Mouse (Mus musculus): ENCODE data around the gene Tex33. TPM values are rescaled to one million over a fixed set of nuclear protein-coding genes. Genes with fewer than 3 reads are reported as not detected.
A peak's percentile ranks its signal among the peaks of the same experiment; 100 is the strongest.

The Tex33 gene
- polyA plus RNA-seq, 1 experiment from 2014 or later = not detected

- WGBS = 31% methylated on average over 11 of the region's 11 CpGs
- Histone ChIP-seq H3K4me3 (ENCODE audit: low read depth, low read length) (no peak overlapping the region), H3K36me3 (ENCODE audit: control insufficient read depth, insufficient read depth, low read length) (no peaks in the 10 kb centered on the region), H3K4me1 (replicated peaks; ENCODE audit: control insufficient read depth, insufficient read depth, low read length) (peaks cover 4% of the 10 kb centered on the region; the same call in 1 of the 2 replicates), H3K9me3 (ENCODE audit: control insufficient read depth, low read length) (no peaks in the 10 kb centered on the region), H3K27ac (ENCODE audit: low read depth, low read length) (no peak overlapping the region), H3K27me3 (ENCODE audit: control insufficient read depth, insufficient read depth, low read length) (no peaks in the 10 kb centered on the region), H3K9ac (ENCODE audit: low read length) (no peak overlapping the region), H3K4me2 (ENCODE audit: low read depth, low read length, severe bottlenecking) (no peak overlapping the region)
- no peak for ATAC-seq (replicated peaks; ENCODE audit: low FRiP score)
- no peak for DNase-seq (ENCODE audit: low spot score)
Observed at GRCm38 (mm10) chr15:78424507-78424906, 28.8 kb upstream of the Tex33 start.

GRCm38 (mm10) chr15:78422046-78422956 lies 26.6 kb upstream of the Tex33 start:
- H3K36me3 ChIP-seq (ENCODE audit: control insufficient read depth, insufficient read depth, low read length) = no peaks in the 10 kb centered on the region
- WGBS = 15% methylated on average over 16 of the region's 16 CpGs
- H3K27ac ChIP-seq (ENCODE audit: low read depth, low read length) = no peak overlapping the region
- H3K27me3 ChIP-seq (ENCODE audit: control insufficient read depth, insufficient read depth, low read length) = no peaks in the 10 kb centered on the region
- DNase-seq (ENCODE audit: low spot score) (peak; percentile 93), ATAC-seq (replicated peaks; ENCODE audit: low FRiP score) (peak; percentile 56; the same call in 1 of the 2 replicates)
- H3K9ac ChIP-seq (ENCODE audit: low read length) = no peak overlapping the region
- no peak overlapping the region for H3K4me2 ChIP-seq (ENCODE audit: low read depth, low read length, severe bottlenecking)
- no peaks in the 10 kb centered on the region for H3K9me3 ChIP-seq (ENCODE audit: control insufficient read depth, low read length)
- H3K4me3 ChIP-seq (ENCODE audit: low read depth, low read length) = no peak overlapping the region
- peaks cover 2% of the 10 kb centered on the region; the same call in 1 of the 2 replicates for H3K4me1 ChIP-seq (replicated peaks; ENCODE audit: control insufficient read depth, insufficient read depth, low read length)

GRCm38 (mm10) chr15:78420395-78420794 lies 24.7 kb upstream of the Tex33 start:
- Histone ChIP-seq H3K9me3 (ENCODE audit: control insufficient read depth, low read length) (no peaks in the 10 kb centered on the region), H3K27me3 (ENCODE audit: control insufficient read depth, insufficient read depth, low read length) (no peaks in the 10 kb centered on the region), H3K36me3 (ENCODE audit: control insufficient read depth, insufficient read depth, low read length) (no peaks in the 10 kb centered on the region), H3K4me3 (ENCODE audit: low read depth, low read length) (no peak overlapping the region), H3K9ac (ENCODE audit: low read length) (no peak overlapping the region), H3K4me1 (replicated peaks; ENCODE audit: control insufficient read depth, insufficient read depth, low read length) (peaks cover 2% of the 10 kb centered on the region; the same call in 1 of the 2 replicates), H3K4me2 (ENCODE audit: low read depth, low read length, severe bottlenecking) (no peak overlapping the region), H3K27ac (ENCODE audit: low read depth, low read length) (no peak overlapping the region)
- ATAC-seq (replicated peaks; ENCODE audit: low FRiP score) (no peak), DNase-seq (ENCODE audit: low spot score) (no peak)
- whole genome bisulfite sequencing = 84% methylated on average over 13 of the region's 13 CpGs

GRCm38 (mm10) chr15:78416937-78417336 lies 21.2 kb upstream of the Tex33 start:
- H3K4me3 ChIP-seq (ENCODE audit: low read depth, low read length) = no peak overlapping the region
- WGBS = 22% methylated on average over 4 of the region's 4 CpGs
- H3K27me3 ChIP-seq (ENCODE audit: control insufficient read depth, insufficient read depth, low read length) = no peaks in the 10 kb centered on the region
- H3K4me1 ChIP-seq (replicated peaks; ENCODE audit: control insufficient read depth, insufficient read depth, low read length) = no peaks in the 10 kb centered on the region
- DNase-seq (ENCODE audit: low spot score) = no peak
- 0 out of 2 replicates have a peak overlapping the region, but pooled peaks have one; percentile 8 for H3K9ac ChIP-seq (ENCODE audit: low read length)
- H3K27ac ChIP-seq (ENCODE audit: low read depth, low read length) = no peak overlapping the region
- no peaks in the 10 kb centered on the region for H3K36me3 ChIP-seq (ENCODE audit: control insufficient read depth, insufficient read depth, low read length)
- H3K4me2 ChIP-seq (ENCODE audit: low read depth, low read length, severe bottlenecking) = no peak overlapping the region
- no peak for ATAC-seq (replicated peaks; ENCODE audit: low FRiP score)
- no peaks in the 10 kb centered on the region for H3K9me3 ChIP-seq (ENCODE audit: control insufficient read depth, low read length)

- Histone ChIP-seq H3K4me1 (replicated peaks; ENCODE audit: control insufficient read depth, insufficient read depth, low read length) (peaks cover 5% of the 10 kb centered on the region; the same call in 1 of the 2 replicates), H3K27ac (ENCODE audit: low read depth, low read length) (no peak overlapping the region), H3K9me3 (ENCODE audit: control insufficient read depth, low read length) (no peaks in the 10 kb centered on the region), H3K4me2 (ENCODE audit: low read depth, low read length, severe bottlenecking) (no peak overlapping the region), H3K36me3 (ENCODE audit: control insufficient read depth, insufficient read depth, low read length) (no peaks in the 10 kb centered on the region), H3K9ac (ENCODE audit: low read length) (no peak overlapping the region), H3K4me3 (ENCODE audit: low read depth, low read length) (no peak overlapping the region), H3K27me3 (ENCODE audit: control insufficient read depth, insufficient read depth, low read length) (peaks cover 14% of the 10 kb centered on the region)
- WGBS = 91% methylated on average over 8 of the region's 8 CpGs
- ATAC-seq (replicated peaks; ENCODE audit: low FRiP score) (no peak), DNase-seq (ENCODE audit: low spot score) (no peak)
Observed at GRCm38 (mm10) chr15:78414157-78414556, 18.4 kb upstream of the Tex33 start.

GRCm38 (mm10) chr15:78413719-78414117 lies 18.0 kb upstream of the Tex33 start:
- H3K27me3 ChIP-seq (ENCODE audit: control insufficient read depth, insufficient read depth, low read length) = peaks cover 15% of the 10 kb centered on the region
- H3K27ac ChIP-seq (ENCODE audit: low read depth, low read length) = no peak overlapping the region; the same call in 1 of the 2 replicates
- WGBS = 53% methylated on average over 1 of the region's 1 CpGs
- H3K4me1 ChIP-seq (replicated peaks; ENCODE audit: control insufficient read depth, insufficient read depth, low read length) = peaks cover 5% of the 10 kb centered on the region; the same call in 1 of the 2 replicates
- ATAC-seq (replicated peaks; ENCODE audit: low FRiP score) (no peak), DNase-seq (ENCODE audit: low spot score) (no peak)
- H3K4me2 ChIP-seq (ENCODE audit: low read depth, low read length, severe bottlenecking) = no peak overlapping the region
- H3K9me3 ChIP-seq (ENCODE audit: control insufficient read depth, low read length) = no peaks in the 10 kb centered on the region
- H3K4me3 ChIP-seq (ENCODE audit: low read depth, low read length) = no peak overlapping the region
- H3K9ac ChIP-seq (ENCODE audit: low read length) = no peak overlapping the region
- H3K36me3 ChIP-seq (ENCODE audit: control insufficient read depth, insufficient read depth, low read length) = no peaks in the 10 kb centered on the region

GRCm38 (mm10) chr15:78413083-78413718 lies 17.5 kb upstream of the Tex33 start:
- no peak overlapping the region for H3K4me3 ChIP-seq (ENCODE audit: low read depth, low read length)
- H3K27ac ChIP-seq (ENCODE audit: low read depth, low read length) = peak overlapping the region; percentile 25; the same call in 1 of the 2 replicates
- WGBS = 91% methylated on average over 14 of the region's 14 CpGs
- peaks cover 15% of the 10 kb centered on the region for H3K27me3 ChIP-seq (ENCODE audit: control insufficient read depth, insufficient read depth, low read length)
- H3K9ac ChIP-seq (ENCODE audit: low read length) = no peak overlapping the region
- H3K4me1 ChIP-seq (replicated peaks; ENCODE audit: control insufficient read depth, insufficient read depth, low read length) = peaks cover 5% of the 10 kb centered on the region; the same call in 1 of the 2 replicates
- no peaks in the 10 kb centered on the region for H3K36me3 ChIP-seq (ENCODE audit: control insufficient read depth, insufficient read depth, low read length)
- ATAC-seq (replicated peaks; ENCODE audit: low FRiP score) (no peak), DNase-seq (ENCODE audit: low spot score) (no peak)
- no peaks in the 10 kb centered on the region for H3K9me3 ChIP-seq (ENCODE audit: control insufficient read depth, low read length)
- no peak overlapping the region for H3K4me2 ChIP-seq (ENCODE audit: low read depth, low read length, severe bottlenecking)

- H3K4me2 ChIP-seq (ENCODE audit: low read depth, low read length, severe bottlenecking) = peak overlapping the region; percentile 43
Observed at GRCm38 (mm10) chr15:78409570-78410052, 13.9 kb upstream of the Tex33 start.

More at GRCm38 (mm10) chr15:78409570-78410052, 13.9 kb upstream of the Tex33 start:
- no peak overlapping the region for H3K27ac ChIP-seq (ENCODE audit: low read depth, low read length)
- 11% methylated on average over 12 of the region's 12 CpGs for WGBS
- no peak for DNase-seq (ENCODE audit: low spot score)
- ATAC-seq (replicated peaks; ENCODE audit: low FRiP score) = no peak
- H3K4me1 ChIP-seq (replicated peaks; ENCODE audit: control insufficient read depth, insufficient read depth, low read length) = peaks cover 13% of the 10 kb centered on the region
- peaks cover 15% of the 10 kb centered on the region for H3K27me3 ChIP-seq (ENCODE audit: control insufficient read depth, insufficient read depth, low read length)
- H3K9me3 ChIP-seq (ENCODE audit: control insufficient read depth, low read length) = no peaks in the 10 kb centered on the region
- no peak overlapping the region for H3K9ac ChIP-seq (ENCODE audit: low read length)
- peak overlapping the region; percentile 19; the same call in 1 of the 2 replicates for H3K4me3 ChIP-seq (ENCODE audit: low read depth, low read length)
- no peaks in the 10 kb centered on the region for H3K36me3 ChIP-seq (ENCODE audit: control insufficient read depth, insufficient read depth, low read length)

Data from forebrain, embryonic 11.5 days (tissue).